Mouse (Mus musculus): Measurements from ENCODE around the gene Clpb.

GRCm38 (mm10) chr7:101616136-101616835 is 47.1 kb upstream of the Clpb start:
- no peak for TF ChIP-seq CTCF (IDR thresholded peaks at IDR 0.05; ENCODE audit: borderline replicate concordance, insufficient read depth, low read depth, low read length)
- TF ChIP-seq POLR2A (IDR thresholded peaks at IDR 0.05; ENCODE audit: borderline replicate concordance, insufficient read depth, low read length): no peak
